Comparison of ENCODE assay signal across 19 mouse cellular contexts in genomic region chr19:34707571-34707970, GRCm38 (mm10). TPM values are rescaled to one million over a fixed set of nuclear protein-coding genes. Genes with fewer than 3 reads are reported as not detected.
"Had no signal": no experiment of that assay in that cellular context is flagged by ENCODE, and none has a peak within 500 bp of the region (broad histone marks: within the 10 kb centered on the region; RNA-seq: fewer than 3 reads in every experiment).

No protein-coding gene starts in this region.

- DNase-seq: liver, embryonic 13.5 days; liver, postnatal 0 days; lung, adult 2 months; right cerebral cortex, postnatal 14 days; thymus, adult 2 months; thymus, postnatal 25 days; thymus, postnatal 4 days had no signal

- H3K9ac ChIP-seq: liver, embryonic 13.5 days; liver, embryonic 15.5 days; liver, postnatal 0 days; midbrain, embryonic 13.5 days; midbrain, embryonic 15.5 days; neural tube, embryonic 12.5 days; stomach, embryonic 15.5 days had no signal

- H3K4me3 ChIP-seq: liver, embryonic 13.5 days; liver, embryonic 15.5 days; megakaryocyte, embryonic 14.5 days; midbrain, embryonic 13.5 days; midbrain, embryonic 15.5 days; neural tube, embryonic 12.5 days; stomach, embryonic 15.5 days had no signal

- H3K27ac ChIP-seq: liver, embryonic 13.5 days; liver, embryonic 15.5 days; macrophage; midbrain, embryonic 13.5 days; midbrain, embryonic 15.5 days; neural tube, embryonic 12.5 days; stomach, embryonic 15.5 days; stomach, postnatal 0 days had no signal

- H3K4me1 ChIP-seq: liver, embryonic 15.5 days; midbrain, embryonic 13.5 days; midbrain, embryonic 15.5 days; neural tube, embryonic 12.5 days; stomach, embryonic 15.5 days had no signal

- H3K4me2 ChIP-seq: liver, embryonic 13.5 days; liver, embryonic 15.5 days; midbrain, embryonic 11.5 days; midbrain, embryonic 13.5 days; midbrain, embryonic 15.5 days; neural tube, embryonic 12.5 days; stomach, embryonic 15.5 days had no signal

- H3K27me3 ChIP-seq: liver, embryonic 13.5 days; liver, embryonic 15.5 days; megakaryocyte, embryonic 14.5 days; midbrain, embryonic 13.5 days; midbrain, embryonic 15.5 days; neural tube, embryonic 12.5 days; stomach, embryonic 15.5 days had no signal

- ATAC-seq: liver, postnatal 0 days; midbrain, embryonic 13.5 days; midbrain, embryonic 15.5 days had no signal

- H3K9me3 ChIP-seq: liver, embryonic 13.5 days; liver, embryonic 15.5 days; megakaryocyte, embryonic 14.5 days; midbrain, embryonic 13.5 days; midbrain, embryonic 15.5 days; neural tube, embryonic 12.5 days; stomach, embryonic 15.5 days had no signal

- H3K36me3 ChIP-seq: liver, embryonic 13.5 days; liver, embryonic 15.5 days; midbrain, embryonic 13.5 days; midbrain, embryonic 15.5 days; neural tube, embryonic 12.5 days; stomach, embryonic 15.5 days had no signal

RNA-seq across cellular contexts. Expression of gene Slc16a12, which starts 39.5 kb away (rescaled TPM):
- total RNA-seq: megakaryocyte progenitor cell, adult 5-6 weeks; monocyte, adult 5-6 weeks; neutrophil, adult 5-6 weeks had no signal
- polyA plus RNA-seq: macrophage had no signal
